Mouse (Mus musculus) embryo, embryonic 11 days (tissue): ENCODE data around the gene Caap1.

Experiments used
- DNase-seq: peaks from one replicate; pipeline ENCODE4 v3.0.0-alpha.2; 2015

Caap1 gene

DNA sequence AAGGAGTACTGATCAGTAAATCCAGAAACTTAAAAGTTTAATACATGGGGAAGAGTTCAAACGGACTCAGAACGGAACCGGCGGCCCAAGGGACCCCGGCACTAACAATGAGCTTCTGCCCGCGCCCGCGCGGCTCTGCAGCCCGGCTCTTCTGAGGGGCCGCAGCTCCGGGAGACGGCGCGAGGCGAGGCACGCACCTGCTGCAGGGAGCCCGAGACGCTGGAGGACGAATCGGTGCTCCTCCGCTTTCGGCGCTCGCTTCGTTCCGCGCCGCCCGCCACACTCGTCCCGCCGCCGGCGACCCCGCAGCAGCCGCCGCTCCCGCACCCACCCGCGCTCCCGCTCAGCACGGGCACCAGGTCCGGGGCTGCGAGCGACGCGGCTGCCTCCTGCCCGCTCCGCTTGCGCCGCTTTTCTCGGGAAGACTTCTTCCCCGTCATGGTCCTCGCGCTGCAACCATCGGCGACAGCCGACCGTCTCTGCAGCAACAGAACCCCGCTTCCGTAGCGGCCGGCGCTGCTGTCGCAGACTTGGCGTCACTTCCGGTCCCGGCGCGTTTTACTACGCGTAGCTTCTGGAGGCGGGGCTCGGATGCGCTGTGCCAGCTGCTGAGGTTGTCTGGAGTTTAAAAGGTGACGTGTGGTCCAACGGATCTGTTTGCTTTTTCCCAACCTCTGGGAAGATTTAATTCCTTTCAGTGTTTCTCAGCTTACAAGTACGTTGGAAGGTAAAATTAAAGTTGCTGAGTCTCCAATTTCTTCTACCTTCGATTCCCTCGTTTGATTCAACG lies at the start of gene Caap1, which contains the start of gene Gm10306:
Gene Caap1, minus strand, starts transcription at position 532 of the 790 bp plus-strand sequence.
Gene Gm10306, plus strand, starts transcription at position 282 of the 790 bp plus-strand sequence.
- DNase-seq: peak; percentile 96

DNA sequence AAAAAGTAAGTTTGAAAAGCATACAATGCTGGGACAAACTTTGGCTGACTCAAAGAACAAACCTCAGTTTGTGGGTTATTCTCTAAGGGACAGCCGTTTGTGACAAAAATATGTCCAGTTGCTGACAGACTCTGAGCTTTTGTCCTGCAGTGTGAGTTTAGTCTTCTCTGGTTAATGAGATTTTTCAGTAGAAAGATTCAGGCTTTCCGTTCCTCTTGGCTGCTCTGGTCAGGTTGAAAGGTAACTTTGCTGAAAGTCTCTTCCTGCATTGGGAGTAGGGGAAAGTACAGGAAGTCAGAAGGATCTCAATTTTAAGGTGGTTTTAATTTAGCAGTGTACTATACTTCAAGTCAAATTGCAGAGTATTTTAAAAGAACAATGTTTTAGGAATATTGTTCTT lies 49.0 kb upstream of the Caap1 start:
- no peak for DNase-seq

DNA sequence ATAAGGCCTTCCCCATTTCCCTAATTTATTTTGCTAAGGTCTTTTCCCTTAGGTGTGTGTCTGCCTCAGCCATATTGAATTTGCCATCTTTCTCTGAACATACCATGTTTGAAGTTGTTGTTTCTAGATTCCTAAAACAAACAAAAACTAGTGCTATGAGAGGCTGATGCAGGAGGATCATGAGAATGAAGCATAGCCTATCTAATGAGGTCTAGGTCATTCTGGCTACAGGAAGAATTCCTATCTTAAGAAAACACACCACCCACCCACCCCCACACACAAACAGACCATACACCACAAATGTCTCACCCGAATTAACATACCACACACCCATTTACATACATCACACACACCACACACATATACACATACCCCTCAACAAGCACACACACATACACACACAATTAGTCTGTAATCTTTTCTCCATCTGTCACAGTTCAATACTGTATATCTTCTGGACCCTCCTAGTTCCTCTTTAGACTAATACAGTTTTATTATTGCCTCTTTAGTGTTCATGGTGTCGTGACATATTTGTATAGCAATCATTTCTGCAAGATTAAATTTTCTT lies 47.9 kb upstream of the Caap1 start:
- DNase-seq: no peak

GRCm38 (mm10) chr4:94603031-94603629 lies 46.5 kb upstream of the Caap1 start, which contains the start of gene Plaa:
Gene Plaa (minus strand): TSS chr4:94603244.
- peak; percentile 96 for DNase-seq

- DNase-seq: no peak
Observed at GRCm38 (mm10) chr4:94602496-94603030, 46.0 kb upstream of the Caap1 start.

GRCm38 (mm10) chr4:94601395-94601794 lies 44.8 kb upstream of the Caap1 start:
- DNase-seq: peak; percentile 1

DNA sequence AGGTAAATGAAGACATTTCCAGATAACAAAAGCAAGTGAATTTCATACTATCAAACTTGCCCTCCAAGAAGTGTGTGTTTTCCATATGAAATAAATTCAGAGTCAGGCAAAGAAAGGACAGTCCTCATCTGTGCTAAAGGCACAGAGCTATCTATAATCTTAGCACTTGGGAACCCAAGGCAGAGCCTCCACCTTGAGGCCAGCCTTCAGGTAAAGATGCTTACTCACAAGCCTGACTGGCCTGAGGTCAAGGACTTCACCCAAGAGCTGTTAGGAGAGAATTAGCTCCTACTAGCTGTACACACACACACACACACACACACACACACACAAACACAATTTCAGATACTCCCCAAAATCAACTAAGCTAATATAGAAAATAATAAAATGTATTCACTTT lies 36.1 kb upstream of the Caap1 start:
- DNase-seq: no peak

DNA sequence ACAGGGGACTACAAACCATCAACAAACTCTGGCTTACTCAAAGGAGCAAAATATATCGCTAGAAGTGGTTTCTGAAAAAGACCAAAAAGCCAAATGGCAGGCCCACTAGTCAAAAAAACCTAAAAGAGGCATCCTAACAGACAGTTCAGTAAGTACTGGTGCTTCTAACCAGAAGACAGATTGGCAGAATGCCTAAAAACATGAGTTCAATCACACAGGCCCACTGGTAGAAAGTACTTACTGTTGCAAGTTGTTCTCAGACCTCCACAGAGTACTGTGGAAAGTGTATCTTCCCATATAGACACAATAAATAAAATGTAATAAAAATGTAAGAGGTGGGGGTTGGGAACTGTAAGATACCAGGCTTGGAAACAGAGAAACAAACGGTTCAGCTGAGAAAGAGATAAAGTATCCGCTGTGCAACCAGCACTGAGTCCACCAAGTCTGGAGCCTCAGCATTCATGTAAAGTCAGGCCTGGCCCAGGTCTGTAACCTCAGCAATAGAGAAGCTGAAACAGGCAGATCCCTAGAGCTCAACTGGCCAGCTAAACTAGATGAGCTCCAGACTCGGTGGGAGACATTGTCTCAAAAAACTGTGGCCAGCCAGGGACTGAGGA lies 35.3 kb upstream of the Caap1 start:
- no peak for DNase-seq

- DNase-seq: no peak
Observed at GRCm38 (mm10) chr4:94572677-94573076, 16.1 kb upstream of the Caap1 start.

DNA sequence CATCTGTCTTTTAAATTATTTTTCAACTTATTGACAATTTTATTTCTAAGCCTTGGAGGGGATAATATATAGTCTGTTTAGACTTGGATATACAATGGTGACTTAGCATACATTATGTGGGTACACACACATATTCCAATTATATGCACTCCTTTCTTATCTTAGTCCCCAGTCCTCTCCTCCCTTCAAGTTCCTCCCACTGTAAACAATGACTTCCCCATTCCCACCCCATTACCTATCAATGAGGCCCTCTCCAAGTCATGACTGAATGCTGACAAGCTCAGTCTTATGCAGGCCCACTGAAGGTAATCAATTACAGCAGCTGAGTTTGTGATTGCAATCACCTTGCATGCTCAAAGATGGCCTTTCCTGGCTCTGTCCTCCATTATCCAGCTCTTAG lies 7.7 kb upstream of the Caap1 start:
- no peak for DNase-seq

- no peak for DNase-seq
Observed at GRCm38 (mm10) chr4:94561954-94562648, 5.5 kb upstream of the Caap1 start.

GRCm38 (mm10) chr4:94560316-94560715 lies 3.7 kb upstream of the Caap1 start:
- DNase-seq: no peak

DNA sequence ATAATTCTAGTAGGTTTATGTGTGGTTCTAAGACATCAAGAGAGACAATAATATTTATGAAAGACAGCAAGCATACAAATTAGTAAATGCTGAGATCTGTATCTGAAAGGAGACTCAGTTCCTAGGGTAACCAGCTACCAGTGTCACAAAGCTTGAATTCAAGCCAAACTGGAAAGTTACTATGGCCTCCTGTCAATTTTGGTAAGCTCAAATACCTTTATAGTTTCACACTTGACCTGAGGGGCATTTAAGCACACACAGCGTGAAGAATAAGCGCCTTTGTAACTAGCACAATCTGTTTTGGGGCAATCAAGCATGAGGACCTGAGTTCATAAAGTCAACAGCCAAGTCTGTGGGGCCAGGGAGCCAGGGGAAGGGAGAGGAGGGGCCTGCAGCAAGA lies 2.7 kb upstream of the Caap1 start:
- peak; percentile 18 for DNase-seq

GRCm38 (mm10) chr4:94557145-94557544 lies 549 bp upstream of the Caap1 start:
- no peak for DNase-seq

- DNase-seq: no peak
Observed at GRCm38 (mm10) chr4:94554955-94555494, 1.6 kb downstream of the Caap1 start.

DNA sequence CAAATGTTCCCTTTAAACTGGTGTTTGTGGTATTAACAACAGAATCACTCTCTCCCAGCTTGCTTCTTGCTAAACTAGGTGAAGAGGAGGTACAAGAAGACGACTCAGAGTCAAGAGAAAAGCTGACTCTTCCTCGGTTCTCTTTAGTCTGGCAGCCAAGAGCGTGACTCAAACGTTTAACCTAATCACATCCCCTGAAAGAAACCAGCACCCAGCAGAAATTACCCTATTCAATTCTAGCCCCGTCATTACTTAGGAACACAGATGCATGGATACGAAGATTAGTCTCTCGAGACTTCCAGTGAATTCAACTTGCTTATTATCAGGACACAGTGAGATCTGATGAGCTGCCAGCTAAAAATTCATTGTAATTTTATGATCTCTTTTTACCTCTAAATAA lies 12.3 kb downstream of the Caap1 start:
- no peak for DNase-seq

DNA sequence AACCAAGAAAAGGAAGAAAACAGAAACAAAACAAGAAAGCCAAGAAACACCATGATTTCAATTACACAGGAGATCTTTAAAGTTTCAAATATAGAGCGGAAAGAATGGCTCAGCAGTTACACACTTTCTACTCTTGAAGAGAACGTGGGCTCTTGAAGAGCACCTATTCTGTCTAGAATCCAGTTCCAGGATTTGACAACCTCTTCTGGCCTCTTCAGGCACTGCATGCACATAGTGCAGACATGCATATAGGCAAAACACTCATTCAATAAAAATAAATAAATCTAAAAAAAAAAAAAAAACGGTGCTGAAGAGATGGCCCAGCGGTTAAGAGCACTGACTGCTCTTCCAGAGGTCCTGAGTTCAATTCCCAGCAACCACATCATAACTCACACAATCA lies 13.6 kb downstream of the Caap1 start:
- DNase-seq: no peak

GRCm38 (mm10) chr4:94533205-94533604 lies 23.4 kb downstream of the Caap1 start:
- no peak for DNase-seq

- DNase-seq: no peak
Observed at GRCm38 (mm10) chr4:94529448-94529847, 27.1 kb downstream of the Caap1 start.

- peak; percentile 19 for DNase-seq
Observed at GRCm38 (mm10) chr4:94523321-94523720, 33.3 kb downstream of the Caap1 start.

GRCm38 (mm10) chr4:94517631-94518030 lies 39.0 kb downstream of the Caap1 start:
- DNase-seq: peak; percentile 56

DNA sequence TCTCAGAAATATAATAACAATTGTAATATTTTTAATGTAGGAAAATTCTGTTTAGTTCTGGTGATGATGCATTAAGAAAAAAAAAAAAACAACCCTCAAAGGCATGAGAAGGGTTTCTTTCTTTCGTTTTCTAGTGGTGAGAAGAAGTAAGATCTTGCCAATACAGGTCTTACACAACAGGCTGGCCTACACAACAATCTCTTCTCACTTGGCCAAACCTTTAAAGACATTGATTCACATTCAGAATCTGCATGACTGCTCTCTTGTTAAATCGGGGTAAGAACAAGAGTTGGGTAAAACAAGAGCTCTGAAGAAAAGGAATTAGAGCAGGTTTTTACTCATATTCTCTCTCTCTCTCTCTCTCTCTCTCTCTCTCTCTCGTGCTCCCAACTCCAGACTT lies 41.2 kb downstream of the Caap1 start:
- no peak for DNase-seq
